Mouse (Mus musculus): Measurements from ENCODE around the gene Creb3l2.

DNA sequence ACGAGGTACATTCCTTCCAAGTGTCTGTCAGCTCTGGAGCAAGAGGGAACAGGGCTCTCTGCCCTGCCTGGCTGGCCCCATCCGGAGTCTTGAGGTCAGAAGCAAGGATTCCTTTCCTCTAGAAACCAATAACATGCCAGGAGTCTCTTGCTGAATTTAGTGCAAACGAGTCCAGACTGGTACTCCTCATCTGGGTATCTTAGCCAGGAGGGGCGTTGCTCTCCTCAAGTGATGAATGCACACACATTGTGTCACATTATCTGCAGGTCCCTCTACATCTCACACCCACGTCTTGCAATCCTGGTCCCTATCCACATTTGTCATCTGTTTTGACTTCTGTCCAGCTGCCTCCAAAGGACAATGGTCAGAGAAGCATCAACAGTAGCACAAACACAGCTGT, 94.3 kb downstream of the Creb3l2 start:
- no peak for TF ChIP-seq MYOG (IDR thresholded peaks at IDR 0.05; ENCODE audit: control insufficient read depth, extremely low read depth, insufficient read length)
- no peak for TF ChIP-seq CTCF (IDR thresholded peaks at IDR 0.05; ENCODE audit: control insufficient read depth, insufficient read depth, insufficient read length)
- no peak for TF ChIP-seq MAX (IDR thresholded peaks at IDR 0.05)
- no peak for TF ChIP-seq USF1 (IDR thresholded peaks at IDR 0.05; ENCODE audit: low read depth)
- TF ChIP-seq MYOD1 (IDR thresholded peaks at IDR 0.05; ENCODE audit: control insufficient read depth, insufficient read length, low read depth): no peak
- no peak for TF ChIP-seq FOSL1 (IDR thresholded peaks at IDR 0.05; ENCODE audit: insufficient read depth, low read length, poor library complexity, severe bottlenecking)
